Mouse (Mus musculus): ENCODE results near the gene Tubal3. TPM values are rescaled to one million over a fixed set of nuclear protein-coding genes. Genes with fewer than 3 reads are reported as not detected.

The Tubal3 gene
- polyA plus RNA-seq, 1 experiment from 2014 or later: not detected

DNA sequence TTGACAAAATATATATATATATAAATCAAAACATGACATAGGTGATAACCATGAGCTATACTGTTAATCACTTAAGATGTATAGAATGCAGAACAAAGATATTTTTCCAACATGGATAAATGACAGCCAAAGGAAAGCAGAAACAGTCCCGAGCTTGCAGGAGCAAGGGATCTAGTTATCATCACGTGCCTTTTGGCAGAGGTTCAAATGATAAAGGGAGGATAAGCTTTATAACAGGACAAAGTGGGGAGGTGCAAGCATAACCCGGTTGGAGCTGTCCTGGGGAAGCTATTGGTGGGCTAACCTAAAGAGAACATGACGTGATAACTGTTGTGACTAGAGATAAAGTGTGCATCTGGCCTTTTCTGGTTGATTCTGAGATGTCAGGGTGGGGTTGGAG lies 4.6 kb upstream of the Tubal3 start:
- DNase-seq (ENCODE audit: low spot score): no peak

DNA sequence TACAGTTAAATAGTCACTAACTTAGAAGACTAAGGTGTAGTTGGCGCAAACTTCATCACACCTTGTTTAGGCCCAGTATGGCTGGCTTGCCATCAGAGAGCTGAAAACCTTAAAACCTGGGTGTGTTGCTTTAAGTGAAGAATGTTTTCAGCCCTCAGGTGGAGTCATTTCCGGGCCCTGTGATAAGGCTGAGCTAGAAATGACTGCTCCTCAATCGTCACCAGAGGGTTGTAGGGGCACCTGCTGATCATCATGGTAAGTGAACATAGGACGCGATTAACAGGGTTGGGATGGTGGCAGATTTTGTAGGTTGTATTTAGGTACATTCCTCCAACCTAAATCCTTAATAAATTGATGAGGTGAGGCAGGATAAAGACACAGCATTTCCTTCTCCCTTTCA lies 6.4 kb downstream of the Tubal3 start:
- DNase-seq (ENCODE audit: low spot score): no peak

DNA sequence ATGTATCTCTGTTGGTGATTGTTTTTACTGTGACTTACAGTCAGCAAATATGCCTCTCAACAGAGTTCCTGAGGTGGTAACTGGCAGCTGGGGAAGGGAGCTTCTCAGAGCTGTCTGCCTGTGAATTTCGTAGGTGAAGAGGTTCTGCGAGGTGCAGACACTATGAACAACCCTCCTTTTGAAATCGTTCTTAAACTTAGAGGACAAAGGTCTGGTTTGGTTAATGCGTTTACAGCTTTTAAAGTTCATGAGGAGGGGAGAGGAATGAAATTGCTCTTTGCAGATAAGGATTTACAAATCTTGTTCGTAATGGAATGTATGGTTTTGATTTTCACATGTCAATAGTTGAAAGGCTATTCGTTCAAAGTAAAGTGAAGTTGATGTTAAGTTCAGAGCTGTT lies 7.6 kb downstream of the Tubal3 start:
- DNase-seq (ENCODE audit: low spot score): no peak

DNA sequence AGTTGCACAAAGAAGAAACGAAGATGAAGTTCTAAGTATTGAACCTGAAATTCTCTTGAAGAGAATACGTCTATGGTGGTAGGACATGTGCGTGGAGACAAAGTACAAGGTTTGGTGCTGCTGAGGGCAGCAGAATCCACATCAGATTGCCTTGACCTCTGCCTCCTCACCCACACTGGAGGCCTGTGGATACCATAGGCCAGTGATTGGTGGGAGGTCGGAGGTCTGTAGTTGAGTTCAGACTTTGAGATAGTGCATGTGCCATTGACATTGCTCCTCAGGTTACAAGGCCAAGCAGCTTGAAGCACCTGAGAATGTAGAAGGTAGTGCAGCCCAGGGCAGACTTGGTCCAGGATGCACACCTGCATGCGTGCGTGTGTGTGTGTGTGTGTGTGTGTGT lies 8.0 kb downstream of the Tubal3 start:
- DNase-seq (ENCODE audit: low spot score): no peak

DNA sequence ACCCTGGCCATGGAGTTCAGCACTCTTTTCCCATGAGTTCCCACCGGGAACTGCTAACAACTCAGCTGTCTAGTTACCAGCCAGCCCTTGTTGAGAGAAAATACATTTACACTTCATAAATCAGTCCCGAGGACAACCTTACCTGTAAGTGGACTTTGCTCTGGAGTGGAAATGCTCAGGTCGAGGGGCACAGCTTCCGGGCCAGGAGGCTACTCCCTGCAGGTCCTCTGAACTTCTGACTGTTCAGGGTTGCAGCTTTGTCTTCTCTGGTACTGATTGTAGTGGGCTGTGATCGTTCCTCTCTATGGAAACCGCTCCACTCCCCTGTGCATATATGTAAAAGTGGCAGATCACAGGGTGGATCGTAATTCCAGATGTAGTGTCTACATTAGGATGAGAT lies 26.6 kb downstream of the Tubal3 start:
- no peak for DNase-seq (ENCODE audit: low spot score)

DNA sequence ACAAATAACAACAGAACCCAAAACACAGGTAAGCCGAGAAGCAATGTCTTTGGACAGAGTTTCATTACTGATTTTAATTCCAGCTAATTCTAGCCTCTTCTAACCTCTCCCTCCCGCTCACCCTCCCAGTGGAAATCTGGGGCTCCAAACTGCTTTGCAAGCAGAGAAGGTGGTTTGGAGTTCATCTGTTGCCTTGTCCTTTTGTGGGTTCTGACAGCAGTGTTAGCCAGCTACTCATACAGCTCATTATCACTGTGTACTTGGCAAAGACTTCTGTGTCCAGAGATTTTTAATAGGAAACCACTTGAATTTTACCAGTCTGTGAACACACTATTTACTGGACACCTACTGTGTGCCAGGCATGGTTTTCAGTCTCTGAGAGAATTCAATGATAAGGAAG lies 27.2 kb downstream of the Tubal3 start, which contains the start of gene Ucn3:
Gene Ucn3 (minus strand): TSS at position 101 of the 400 bp plus-strand sequence.
- DNase-seq (ENCODE audit: low spot score): no peak

DNA sequence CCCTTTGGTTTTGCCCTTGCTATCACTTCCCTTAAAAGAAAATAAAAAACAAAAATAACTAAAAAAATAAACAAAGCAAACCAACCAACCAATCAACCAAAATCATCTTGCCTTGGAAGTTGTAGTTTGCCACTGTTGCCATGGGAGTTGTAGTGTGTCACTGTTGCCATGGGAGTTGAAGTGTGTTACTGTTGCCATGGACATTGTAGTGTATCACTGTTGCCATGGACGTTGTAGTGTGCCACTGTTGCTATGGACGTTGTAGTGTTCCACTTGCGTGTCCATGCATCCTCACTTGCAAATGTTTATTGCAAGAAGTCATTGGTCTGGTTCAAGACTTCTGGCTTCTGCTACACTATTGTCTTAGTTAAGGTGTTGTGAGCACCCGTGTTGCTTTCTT lies 29.2 kb downstream of the Tubal3 start:
- no peak for DNase-seq (ENCODE audit: low spot score)

DNA sequence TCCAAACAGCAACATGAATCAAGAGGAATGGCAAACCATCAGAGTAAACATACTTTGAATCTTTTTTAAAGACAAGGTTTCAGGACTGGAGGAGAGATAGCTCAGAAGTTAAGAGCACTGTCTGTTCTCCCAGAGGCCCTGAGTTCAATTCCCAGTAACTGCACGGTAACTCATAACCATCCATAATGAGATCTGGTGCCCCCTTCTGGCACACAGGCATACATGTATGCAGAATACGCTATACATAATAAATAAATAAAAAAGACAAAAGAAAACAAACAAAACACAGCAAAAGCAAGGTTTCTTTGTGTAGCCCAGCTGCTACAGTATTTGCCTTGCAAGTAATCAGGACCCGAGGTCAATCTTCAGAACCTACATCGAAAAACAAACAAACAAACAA lies 31.4 kb downstream of the Tubal3 start:
- DNase-seq (ENCODE audit: low spot score): no peak

DNA sequence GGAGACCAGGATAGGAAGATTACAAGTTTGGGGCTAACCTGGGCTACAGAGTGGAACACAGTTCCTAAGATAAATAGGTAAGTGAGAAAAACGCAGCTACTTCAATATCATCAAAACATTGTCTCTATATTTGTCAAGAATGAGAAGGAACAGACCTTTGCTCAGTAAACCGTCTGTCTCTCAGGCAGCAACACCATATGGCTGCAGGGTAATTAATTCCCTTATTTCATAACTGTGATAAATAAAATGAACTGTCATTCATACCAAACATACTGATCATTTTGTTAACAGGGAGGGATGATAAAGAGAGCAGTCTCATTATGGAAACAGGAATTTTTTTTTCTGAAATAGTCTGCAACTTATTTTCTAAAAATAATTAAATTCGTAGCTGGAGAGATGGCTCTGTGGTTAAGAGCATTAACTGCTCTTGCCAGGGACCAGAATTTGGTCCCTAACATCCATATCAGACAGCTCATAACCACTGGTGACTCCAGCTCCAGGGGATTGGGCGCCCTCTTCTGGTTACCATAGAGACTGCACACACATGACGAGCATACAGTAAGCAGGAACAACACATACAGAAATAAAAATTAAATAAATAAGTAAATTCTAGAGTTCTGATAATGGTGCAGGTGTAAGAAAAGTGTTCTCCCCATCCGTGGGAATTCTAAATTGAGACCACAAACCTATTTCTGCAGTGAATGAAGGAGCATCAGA lies 33.3 kb downstream of the Tubal3 start:
- peak; percentile 2 for DNase-seq (ENCODE audit: low spot score)

DNA sequence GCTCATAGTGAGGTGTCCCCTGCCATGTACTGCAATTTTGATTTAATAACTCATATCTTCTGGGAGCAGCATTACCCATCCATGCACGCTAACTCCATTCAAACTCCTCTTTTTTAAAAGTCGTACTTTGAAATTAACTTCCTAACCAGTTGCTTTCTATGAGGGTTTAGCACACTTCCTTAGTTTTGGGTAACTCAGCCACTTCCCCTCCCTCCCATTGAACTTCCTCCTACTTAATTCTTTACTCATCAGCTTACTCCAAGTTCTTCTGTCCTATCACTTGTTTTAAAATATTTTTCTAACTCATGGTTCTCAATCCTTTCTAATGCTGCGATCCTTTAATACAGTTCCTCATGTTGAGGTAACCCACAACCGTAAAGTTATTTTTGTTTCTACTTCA lies 50.8 kb downstream of the Tubal3 start:
- DNase-seq (ENCODE audit: low spot score): no peak

Small RNA genes lying within 50 kb of the gene (microRNA-seq; reads per million reads assigned to microRNA genes)
- gene Gm22460 (ENCODE audit: borderline number of aligned reads): not detected

Other genes starting within 250 kb of the Tubal3 start
- gene Calml3, start 114.0 kb upstream of the Tubal3 start, polyA plus RNA-seq (2015; fragmentation: Nextera tagmentation; extraction: Ambion mirVana): 0.35 and 1.2 TPM in 2 replicates
- gene Calm4, start 80.5 kb upstream of the Tubal3 start, polyA plus RNA-seq (2015; fragmentation: Nextera tagmentation; extraction: Ambion mirVana): 1.4 and 1.9 TPM in 2 replicates
- 0.39 TPM in 1 of 2 replicates, not detected in the other for gene Calm5, start 64.1 kb upstream of the Tubal3 start, polyA plus RNA-seq (2015; fragmentation: Nextera tagmentation; extraction: Ambion mirVana)
- 41.6 and 44.1 TPM in 2 replicates for gene Net1, start 54 bp upstream of the Tubal3 start, polyA plus RNA-seq (2015; fragmentation: Nextera tagmentation; extraction: Ambion mirVana)
- gene Ucn3, start 27.1 kb downstream of the Tubal3 start, polyA plus RNA-seq (2015; fragmentation: Nextera tagmentation; extraction: Ambion mirVana): 0.09 and 0.12 TPM in 2 replicates
- gene Akr1c14, start 130.7 kb downstream of the Tubal3 start, polyA plus RNA-seq (2015; fragmentation: Nextera tagmentation; extraction: Ambion mirVana): 1.1 and 1.6 TPM in 2 replicates
- 38.3 and 47.4 TPM in 2 replicates for gene Akr1c18, start 232.4 kb downstream of the Tubal3 start, polyA plus RNA-seq (2015; fragmentation: Nextera tagmentation; extraction: Ambion mirVana)

Data from thymus, postnatal 0 days (tissue).